Mouse (Mus musculus) limb, embryonic 12.5 days (tissue): ENCODE measurements around the gene Bud31. TPM values are rescaled to one million over a fixed set of nuclear protein-coding genes. Genes with fewer than 3 reads are reported as not detected.
"Not testable (repeated sequence)": the region's sequence is repeated elsewhere in the genome, so short reads cannot be mapped to it uniquely, and the experiment has no call there.

ENCODE experiments used
- ATAC-seq: fragments of 200-750 bp; cut with Nextera tagmentation; 2 replicates; pipeline ENCODE4 v1.8.0; 2017; ENCODE audit warnings: low read depth, moderate TSS enrichment; ENCODE audit not compliant: insufficient number of reproducible peaks, insufficient read depth, low FRiP score, low TSS enrichment
- H3K27ac ChIP-seq: fragments of 300-500 bp; sonication (generic); 2 replicates; pipeline ENCODE4 v1.5.1; 2016; ENCODE audit warnings: mild to moderate bottlenecking, moderate library complexity
- H3K27me3 ChIP-seq: fragments of 300-500 bp; sonication (generic); 2 replicates; pipeline ENCODE4 v1.6.1; 2016; ENCODE audit warnings: mild to moderate bottlenecking, moderate library complexity
- H3K36me3 ChIP-seq: fragments of 300-500 bp; sonication (generic); 2 replicates; pipeline ENCODE4 v1.6.1; 2016; ENCODE audit warnings: mild to moderate bottlenecking, moderate library complexity
- H3K4me1 ChIP-seq: fragments of 300-500 bp; sonication (generic); replicated peaks from 2 replicates; pipeline ENCODE4 v1.6.1; 2016
- H3K4me2 ChIP-seq: fragments of 300-500 bp; sonication (generic); 2 replicates; pipeline ENCODE4 v1.6.1; 2016; ENCODE audit warnings: mild to moderate bottlenecking, moderate library complexity
- H3K4me3 ChIP-seq: fragments of 300-500 bp; sonication (generic); replicated peaks from 2 replicates; pipeline ENCODE4 v1.5.1; 2016; ENCODE audit warnings: mild to moderate bottlenecking
- H3K9ac ChIP-seq: fragments of 300-500 bp; sonication (generic); replicated peaks from 2 replicates; pipeline ENCODE4 v1.6.1; 2016; ENCODE audit warnings: mild to moderate bottlenecking, moderate library complexity
- H3K9me3 ChIP-seq: fragments of 300-500 bp; sonication (generic); 2 replicates; pipeline ENCODE4 v1.6.1; 2016; ENCODE audit warnings: mild to moderate bottlenecking, moderate library complexity
- whole genome bisulfite sequencing: fragments of 180-500 bp; shearing (Covaris S2); methylation state at CpG from one replicate; pipeline ENCODE4 v1.1.7; 2016; 5-methylcytosine and 5-hydroxymethylcytosine counted together
- polyA plus RNA-seq: library from polyadenylated mRNA; unstranded; fragments of >200 nt; fragmentation: Nextera tagmentation; extraction: Ambion mirVana; gene quantifications from 2 replicates; pipeline ENCODE4 v1.2.1, GENCODE M21; 2016

The Bud31 gene
- polyA plus RNA-seq = 250 and 254 TPM in 2 replicates

DNA sequence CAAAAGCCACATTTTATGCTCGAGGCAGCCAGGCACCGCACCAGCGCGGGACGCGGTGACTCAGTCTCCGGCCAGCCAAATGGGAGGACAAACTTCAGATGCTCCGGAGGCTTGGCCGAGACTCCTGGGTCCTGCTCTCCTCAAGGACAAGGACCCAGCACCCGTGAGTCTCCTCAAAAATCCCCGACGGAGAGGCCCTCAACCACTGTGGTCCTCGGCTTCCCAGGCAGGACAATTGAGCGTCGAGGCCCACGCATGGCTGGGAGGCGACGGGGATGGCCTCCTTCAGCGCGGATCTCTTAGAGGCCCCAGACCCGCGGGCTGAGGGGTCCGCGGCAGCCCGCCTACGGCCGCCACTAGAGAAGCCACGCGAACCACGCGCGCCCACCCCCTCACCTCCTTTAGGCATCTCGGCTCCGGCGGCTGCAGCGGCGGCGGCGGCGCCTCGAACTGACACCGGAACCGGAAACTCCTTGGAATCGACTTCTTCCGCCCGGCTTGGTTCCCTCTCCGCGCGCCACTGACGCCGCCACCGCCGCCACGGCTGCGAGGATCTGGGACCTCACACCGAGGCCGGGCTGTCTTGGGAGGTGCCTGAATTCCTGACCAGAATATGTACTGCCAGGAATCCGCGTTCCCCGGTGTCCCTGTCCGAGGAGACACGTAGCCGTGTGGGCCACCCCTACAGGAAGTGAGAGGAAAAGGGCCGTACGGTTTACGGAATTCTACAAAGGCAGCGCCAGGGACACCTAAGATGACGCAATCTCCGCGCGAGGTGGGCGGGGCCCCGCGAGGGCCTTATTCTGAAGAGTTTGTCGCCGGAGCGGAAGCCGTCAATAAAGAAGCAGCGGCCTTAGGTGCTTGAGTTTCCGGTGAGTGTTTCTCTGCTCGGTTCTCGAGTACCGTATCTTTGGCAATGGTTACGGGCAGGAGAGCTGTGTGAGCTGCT is at the start of gene Bud31, which contains the start of gene Pdap1:
Gene Bud31 (plus strand): TSS at position 792 of the 949 bp plus-strand sequence.
Gene Pdap1 (minus strand): TSS at position 668 of the 949 bp plus-strand sequence.
- H3K36me3 ChIP-seq = peaks cover 60% of the 10 kb centered on the region
- H3K27me3 ChIP-seq = no peaks in the 10 kb centered on the region
- ATAC-seq = peak; percentile 86
- peak within 1 kb of the TSS; percentile 86 for H3K27ac ChIP-seq
- under 1% methylated on average over 84 of the region's 84 CpGs for WGBS
- peaks cover 18% of the 10 kb centered on the region for H3K4me1 ChIP-seq
- no peaks in the 10 kb centered on the region for H3K9me3 ChIP-seq
- peak within 1 kb of the TSS; percentile 90 for H3K4me2 ChIP-seq
- H3K4me3 ChIP-seq = peak within 1 kb of the TSS; percentile 92
- peak within 1 kb of the TSS; percentile 86 for H3K9ac ChIP-seq

DNA sequence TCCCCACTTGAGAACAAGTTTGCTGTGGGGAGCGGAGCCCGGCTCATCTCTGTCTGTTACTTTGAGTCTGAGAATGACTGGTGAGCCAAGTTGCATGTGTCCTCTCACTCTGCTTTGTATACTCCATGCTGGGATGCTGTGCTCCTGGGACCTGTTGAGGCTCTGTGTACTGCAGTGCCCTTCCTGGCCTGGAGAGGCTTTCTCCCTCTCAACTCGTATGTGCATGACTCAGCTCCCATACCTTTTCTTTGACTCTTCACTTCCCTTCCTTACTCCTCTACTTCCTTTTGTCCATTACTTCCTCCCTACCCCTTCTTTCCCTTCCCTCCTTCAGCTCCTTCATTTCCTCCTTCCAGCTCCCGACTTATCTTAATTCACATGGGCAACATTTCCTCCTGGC is 44.0 kb upstream of the Bud31 start:
- Histone ChIP-seq H3K27ac (no peak overlapping the region), H3K27me3 (no peaks in the 10 kb centered on the region), H3K9ac (no peak overlapping the region), H3K9me3 (no peaks in the 10 kb centered on the region), H3K4me2 (no peak overlapping the region), H3K4me3 (no peak overlapping the region), H3K4me1 (no peaks in the 10 kb centered on the region), H3K36me3 (peaks cover 93% of the 10 kb centered on the region)
- ATAC-seq = no peak
- 90% methylated on average over 4 of the region's 4 CpGs for WGBS

DNA sequence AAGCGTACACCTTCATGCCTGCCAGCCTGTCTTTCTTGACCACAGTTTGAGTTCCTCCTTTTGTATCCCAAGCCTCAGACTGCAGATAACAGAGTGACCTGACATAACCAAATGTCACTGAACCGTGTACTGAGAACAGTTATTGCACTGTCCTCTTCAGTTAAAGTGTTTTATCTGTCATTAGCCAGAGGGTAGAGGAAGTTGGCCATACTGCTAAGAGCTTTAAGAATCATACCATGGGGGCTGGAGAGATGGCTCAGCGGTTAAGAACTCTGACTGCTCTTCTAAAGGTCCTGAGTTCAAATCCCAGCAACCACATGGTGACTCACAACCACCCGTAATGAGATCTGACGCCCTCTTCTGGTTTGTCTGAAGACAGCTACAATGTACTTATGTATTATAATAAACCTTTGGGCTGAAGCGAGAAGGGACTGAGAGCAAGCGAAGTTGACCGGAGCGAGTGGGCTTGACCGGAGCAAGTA is 41.8 kb upstream of the Bud31 start:
- WGBS = 92% methylated on average over 10 of the region's 10 CpGs
- no peak overlapping the region for H3K4me2 ChIP-seq
- H3K9me3 ChIP-seq = no peaks in the 10 kb centered on the region
- peaks cover 95% of the 10 kb centered on the region for H3K36me3 ChIP-seq
- H3K27me3 ChIP-seq = no peaks in the 10 kb centered on the region
- no peak overlapping the region for H3K4me3 ChIP-seq
- H3K9ac ChIP-seq = no peak overlapping the region
- no peaks in the 10 kb centered on the region for H3K4me1 ChIP-seq
- no peak overlapping the region for H3K27ac ChIP-seq
- no peak for ATAC-seq

DNA sequence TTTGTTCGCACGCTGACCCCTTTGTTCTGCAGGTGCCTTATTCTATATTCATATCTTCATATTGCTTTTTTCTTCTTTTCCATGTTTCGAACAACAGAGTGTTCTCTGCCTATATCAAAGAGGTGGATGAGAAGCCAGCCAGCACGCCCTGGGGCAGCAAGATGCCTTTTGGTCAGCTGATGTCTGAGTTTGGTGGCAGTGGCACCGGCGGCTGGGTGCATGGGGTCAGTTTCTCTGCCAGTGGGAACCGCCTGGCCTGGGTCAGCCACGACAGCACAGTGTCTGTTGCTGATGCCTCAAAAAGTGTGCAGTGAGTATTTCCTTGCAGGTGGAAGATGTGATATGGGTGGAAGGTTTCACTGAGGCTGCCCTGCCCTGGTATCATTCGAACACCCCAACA is 39.2 kb upstream of the Bud31 start:
- no peak overlapping the region for H3K4me3 ChIP-seq
- no peaks in the 10 kb centered on the region for H3K27me3 ChIP-seq
- peaks cover 97% of the 10 kb centered on the region for H3K36me3 ChIP-seq
- 92% methylated on average over 9 of the region's 9 CpGs for WGBS
- H3K4me2 ChIP-seq = no peak overlapping the region
- H3K9ac ChIP-seq = no peak overlapping the region
- ATAC-seq = no peak
- no peaks in the 10 kb centered on the region for H3K4me1 ChIP-seq
- no peaks in the 10 kb centered on the region for H3K9me3 ChIP-seq
- no peak overlapping the region for H3K27ac ChIP-seq

DNA sequence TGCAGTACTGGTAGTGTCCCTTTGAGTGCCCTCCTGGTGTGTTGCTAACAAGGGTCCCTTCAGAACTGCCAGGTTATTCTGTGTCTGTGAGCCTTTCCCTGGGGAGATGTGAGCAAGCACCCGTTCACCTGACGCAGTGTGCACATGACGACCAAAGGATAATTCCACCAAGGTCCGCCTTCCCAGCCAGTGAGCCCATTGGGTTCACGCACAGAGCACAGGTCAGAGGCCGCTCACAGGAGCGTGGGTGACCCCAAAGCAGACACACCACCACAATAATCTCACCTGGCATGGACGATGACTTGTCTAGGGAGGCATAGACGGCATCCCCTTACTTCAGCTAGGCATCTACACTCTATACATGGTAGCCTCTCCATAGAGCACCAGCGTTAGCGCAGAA is 38.7 kb upstream of the Bud31 start:
- not testable (repeated sequence) for H3K4me2 ChIP-seq, H3K4me1 ChIP-seq, H3K4me3 ChIP-seq, H3K27me3 ChIP-seq, ATAC-seq, H3K9me3 ChIP-seq, H3K27ac ChIP-seq, H3K9ac ChIP-seq
- peaks cover 97% of the 10 kb centered on the region for H3K36me3 ChIP-seq
- 94% methylated on average over 11 of the region's 11 CpGs for WGBS

DNA sequence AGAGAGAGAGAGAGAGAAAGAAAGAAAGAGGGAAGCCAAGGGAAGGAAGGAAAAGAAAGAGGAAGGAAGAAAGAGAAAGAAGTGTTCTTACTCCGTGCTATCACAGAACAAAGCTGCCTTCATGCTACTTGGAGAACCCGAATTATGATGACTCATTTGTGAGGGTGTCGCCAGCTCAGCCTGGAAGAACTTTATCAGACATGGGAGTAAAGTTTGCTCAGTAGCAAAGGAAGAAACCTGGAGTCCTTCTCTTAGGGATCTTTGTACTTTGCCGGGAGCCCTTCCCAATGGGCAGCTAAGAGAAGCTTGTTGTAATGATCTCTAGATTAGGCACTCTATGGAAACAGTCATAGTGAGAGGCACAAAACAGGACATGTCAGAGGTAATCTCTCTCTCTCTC is 37.5 kb upstream of the Bud31 start:
- 95% methylated on average over 4 of the region's 4 CpGs for WGBS
- ATAC-seq = no peak
- H3K4me1 ChIP-seq = no peaks in the 10 kb centered on the region

DNA sequence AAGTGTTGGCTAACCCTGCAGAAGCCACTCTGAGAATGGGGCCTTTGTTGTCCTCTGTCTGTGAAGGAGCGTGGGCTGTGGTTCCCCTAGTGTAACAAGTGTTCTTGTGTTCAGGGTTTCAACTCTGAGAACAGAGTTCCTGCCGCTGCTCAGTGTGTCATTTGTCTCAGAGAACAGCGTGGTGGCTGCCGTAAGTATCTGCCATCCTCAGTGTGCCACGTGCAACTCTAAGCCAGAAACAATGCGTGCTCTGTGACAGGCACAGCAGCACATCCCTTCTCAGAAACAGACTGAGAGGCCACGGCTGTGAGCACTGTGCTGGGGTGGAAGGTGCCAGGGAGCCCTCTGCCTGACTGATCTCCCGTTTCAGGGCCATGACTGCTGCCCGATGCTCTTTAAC is 35.8 kb upstream of the Bud31 start:
- Histone ChIP-seq H3K27ac (no peak overlapping the region), H3K36me3 (peaks cover 100% of the 10 kb centered on the region), H3K4me3 (no peak overlapping the region), H3K27me3 (no peaks in the 10 kb centered on the region), H3K9ac (no peak overlapping the region), H3K4me2 (no peak overlapping the region), H3K9me3 (no peaks in the 10 kb centered on the region), H3K4me1 (no peaks in the 10 kb centered on the region)
- ATAC-seq = no peak
- 90% methylated on average over 9 of the region's 9 CpGs for WGBS

More for the DNA sequence above, 37.5 kb upstream of the Bud31 start:
- H3K4me3 ChIP-seq = no peak overlapping the region
- no peaks in the 10 kb centered on the region for H3K27me3 ChIP-seq
- no peak overlapping the region for H3K9ac ChIP-seq
- H3K36me3 ChIP-seq = peaks cover 97% of the 10 kb centered on the region
- H3K27ac ChIP-seq = no peak overlapping the region
- no peak overlapping the region for H3K4me2 ChIP-seq
- no peaks in the 10 kb centered on the region for H3K9me3 ChIP-seq

DNA sequence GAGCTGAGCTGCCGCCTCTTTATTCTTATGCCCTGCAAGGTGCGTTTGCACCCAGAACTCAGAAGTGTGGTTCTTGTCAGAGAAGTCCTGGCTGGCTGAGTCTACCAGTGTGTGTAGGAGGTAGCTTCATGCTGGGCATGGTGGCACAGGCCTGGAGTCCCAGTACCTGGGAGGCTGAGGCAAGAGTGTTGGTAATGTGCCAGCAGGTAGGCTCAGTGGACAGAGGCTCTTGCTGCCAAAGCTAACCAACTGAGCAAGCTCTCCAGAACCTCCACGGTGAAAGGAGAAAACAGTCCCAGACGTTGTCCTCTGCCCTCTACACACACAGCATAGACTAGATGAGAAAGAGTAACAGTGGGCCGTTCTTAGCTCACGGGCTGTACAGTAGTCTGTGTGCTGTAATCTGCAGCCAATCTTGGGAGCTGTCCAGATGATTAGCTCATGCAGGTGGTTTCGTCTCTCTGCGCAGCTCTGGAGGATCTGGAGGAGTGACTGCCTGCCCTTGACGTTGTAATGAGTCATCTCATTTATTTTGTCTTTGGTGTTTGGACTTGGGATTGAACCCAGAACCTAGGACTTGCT is 34.4 kb upstream of the Bud31 start:
- H3K9ac ChIP-seq = no peak overlapping the region
- H3K4me2 ChIP-seq = no peak overlapping the region
- H3K36me3 ChIP-seq = peaks cover 100% of the 10 kb centered on the region
- H3K27me3 ChIP-seq = no peaks in the 10 kb centered on the region
- ATAC-seq = no peak
- no peak overlapping the region for H3K4me3 ChIP-seq
- H3K4me1 ChIP-seq = no peaks in the 10 kb centered on the region
- H3K9me3 ChIP-seq = no peaks in the 10 kb centered on the region
- H3K27ac ChIP-seq = no peak overlapping the region
- 95% methylated on average over 9 of the region's 9 CpGs for WGBS

DNA sequence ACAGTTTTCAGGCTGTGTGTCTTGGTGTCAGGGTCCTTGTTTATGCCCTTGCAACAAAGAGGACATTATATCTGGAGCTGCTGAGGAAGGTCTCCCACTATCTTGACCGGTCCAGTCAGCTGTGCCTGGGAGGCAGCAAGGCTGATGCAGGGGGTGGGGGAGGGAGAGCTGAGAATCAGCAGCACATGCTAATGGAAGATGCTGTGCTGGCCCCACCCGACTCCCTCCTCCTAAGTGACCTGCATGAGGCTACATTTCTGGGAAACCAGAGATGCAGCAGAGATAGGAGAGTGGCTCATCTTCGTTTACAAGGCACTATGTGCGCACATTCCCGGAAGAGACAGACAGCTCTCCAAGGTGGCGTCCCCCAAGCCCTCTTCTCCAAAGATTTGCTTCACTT is 29.8 kb upstream of the Bud31 start:
- Histone ChIP-seq H3K27me3 (no peaks in the 10 kb centered on the region), H3K4me3 (no peak overlapping the region), H3K27ac (no peak overlapping the region), H3K9me3 (no peaks in the 10 kb centered on the region), H3K36me3 (peaks cover 58% of the 10 kb centered on the region), H3K4me2 (no peak overlapping the region), H3K4me1 (peaks cover 13% of the 10 kb centered on the region), H3K9ac (no peak overlapping the region)
- ATAC-seq = no peak
- 84% methylated on average over 6 of the region's 6 CpGs for WGBS

DNA sequence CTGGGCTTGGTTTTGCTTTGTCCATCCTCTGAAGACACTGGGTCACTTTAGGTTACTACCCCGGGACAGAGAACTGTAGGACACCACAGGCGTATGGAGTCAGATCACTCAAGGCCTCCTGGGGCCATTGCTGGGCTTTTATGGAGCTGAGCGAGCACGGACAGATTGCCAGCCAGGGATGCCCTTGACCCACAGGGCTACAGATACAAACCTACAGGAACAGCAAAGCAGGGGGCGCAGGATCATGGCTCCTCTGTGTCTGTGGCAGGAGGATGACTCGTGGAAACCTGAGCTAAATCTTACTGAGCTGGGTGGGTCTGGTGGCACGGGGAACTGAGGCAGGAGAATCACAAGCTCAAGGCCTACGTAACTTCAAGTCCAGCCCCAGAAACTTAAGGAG is 27.6 kb upstream of the Bud31 start:
- Histone ChIP-seq H3K27me3 (no peaks in the 10 kb centered on the region), H3K9ac (no peak overlapping the region), H3K27ac (no peak overlapping the region), H3K4me3 (no peak overlapping the region), H3K36me3 (peaks cover 36% of the 10 kb centered on the region), H3K4me1 (peaks cover 24% of the 10 kb centered on the region), H3K4me2 (no peak overlapping the region), H3K9me3 (no peaks in the 10 kb centered on the region)
- no peak for ATAC-seq
- 77% methylated on average over 8 of the region's 8 CpGs for WGBS

DNA sequence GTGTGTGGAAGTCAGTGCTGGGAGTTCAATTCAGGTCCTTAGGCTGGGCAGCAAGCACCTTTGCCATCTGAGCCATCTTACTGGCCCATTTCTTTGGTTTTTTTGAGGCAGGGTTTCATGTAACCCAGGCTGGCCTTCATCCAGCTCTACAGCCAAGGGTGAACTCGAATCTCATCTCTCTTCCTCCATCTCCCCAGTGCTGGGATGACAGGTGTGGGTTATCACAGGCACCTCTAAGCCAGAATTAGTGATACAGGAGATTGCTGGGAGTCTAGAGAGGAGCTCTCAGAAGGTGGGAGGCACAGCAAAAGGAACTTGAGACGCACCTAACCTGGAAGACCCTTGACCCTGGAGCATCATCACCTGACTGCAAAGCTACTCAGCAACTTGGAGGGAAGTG is 26.7 kb upstream of the Bud31 start:
- H3K4me3 ChIP-seq = peak overlapping the region; percentile 64; the same call in 1 of the 2 replicates
- no peak overlapping the region for H3K27ac ChIP-seq
- 40% methylated on average over 2 of the region's 2 CpGs for WGBS
- no peak overlapping the region for H3K9ac ChIP-seq
- H3K4me2 ChIP-seq = peak overlapping the region; percentile 84
- H3K27me3 ChIP-seq = no peaks in the 10 kb centered on the region
- no peak for ATAC-seq
- peaks cover 26% of the 10 kb centered on the region for H3K4me1 ChIP-seq
- peaks cover 27% of the 10 kb centered on the region for H3K36me3 ChIP-seq
- no peaks in the 10 kb centered on the region for H3K9me3 ChIP-seq
